Mouse (Mus musculus): Measurements from ENCODE around the gene Copg1.
A peak's percentile ranks its signal among the peaks of the same experiment; 100 is the strongest.
"Not testable (repeated sequence)": the region's sequence is repeated elsewhere in the genome, so short reads cannot be mapped to it uniquely, and the experiment has no call there.

Gene Copg1

DNA sequence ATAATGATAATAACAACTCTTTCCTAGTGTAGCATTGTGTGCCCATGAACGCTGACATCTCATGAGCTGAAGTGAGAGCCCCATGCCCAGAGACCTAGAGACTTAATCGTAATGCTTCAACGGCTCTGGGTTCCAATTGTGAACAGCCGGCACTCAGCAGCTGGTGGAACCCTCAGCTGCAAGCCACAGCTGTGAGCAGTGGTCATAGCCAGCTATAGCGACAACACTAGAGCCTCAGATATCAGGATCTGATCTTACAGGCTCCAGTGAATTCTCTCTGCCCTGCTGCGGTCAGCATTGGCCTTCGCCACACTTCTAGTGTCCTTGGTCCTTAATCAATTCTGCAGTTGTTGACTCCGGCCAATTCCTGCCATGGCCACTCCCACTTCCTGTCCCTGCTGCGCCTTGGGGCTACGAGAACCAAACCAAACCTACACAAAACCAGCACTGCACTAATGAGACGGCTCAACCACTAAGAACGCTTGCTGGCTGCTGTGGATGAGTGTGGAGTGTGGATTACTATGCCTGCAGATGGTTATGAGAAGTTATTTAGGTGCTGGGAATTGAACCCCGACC, 11.5 kb upstream of the Copg1 start:
- DNase-seq, result peak; percentile 67 to 69

DNA sequence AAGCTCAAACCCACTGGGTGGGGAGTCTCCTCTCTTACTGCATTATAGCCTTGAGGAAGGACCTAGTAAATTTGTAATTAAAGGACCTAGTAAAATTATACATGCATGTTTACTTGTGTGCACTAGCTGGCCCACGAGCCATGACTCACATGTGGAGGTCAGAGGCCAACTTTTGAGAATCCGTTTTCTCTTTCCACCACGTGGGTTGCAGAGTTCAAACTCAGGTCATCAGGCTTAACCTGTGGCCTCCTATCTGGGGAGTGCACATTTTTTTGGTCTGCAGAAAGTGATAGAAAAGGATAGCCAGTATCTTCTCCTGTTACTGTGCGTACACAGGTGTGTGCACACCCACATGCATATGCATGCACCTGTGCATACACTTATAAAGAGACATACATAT, 8.6 kb upstream of the Copg1 start:
- peak in 1 of 2 experiments; percentile 21 for DNase-seq

DNA sequence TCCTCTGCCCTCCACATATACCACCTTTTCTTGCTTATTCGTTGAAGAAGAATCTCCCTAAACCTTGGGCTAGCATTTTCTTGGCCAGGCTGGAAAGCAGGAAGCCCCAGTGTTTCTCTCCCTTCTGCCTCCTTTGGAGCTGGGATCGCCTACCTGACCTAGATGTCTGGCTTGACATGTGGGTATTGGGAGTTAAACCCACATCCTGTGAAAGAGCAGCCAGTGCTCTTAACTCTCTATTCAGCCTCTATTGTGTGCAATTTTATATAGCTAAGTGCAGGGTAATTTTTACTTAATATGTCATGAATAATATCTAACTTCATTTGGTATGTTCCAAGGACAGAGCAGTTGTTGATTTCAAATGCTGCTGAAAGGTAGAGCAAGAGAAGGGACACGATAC, 8.0 kb upstream of the Copg1 start:
- DNase-seq, result no peak

DNA sequence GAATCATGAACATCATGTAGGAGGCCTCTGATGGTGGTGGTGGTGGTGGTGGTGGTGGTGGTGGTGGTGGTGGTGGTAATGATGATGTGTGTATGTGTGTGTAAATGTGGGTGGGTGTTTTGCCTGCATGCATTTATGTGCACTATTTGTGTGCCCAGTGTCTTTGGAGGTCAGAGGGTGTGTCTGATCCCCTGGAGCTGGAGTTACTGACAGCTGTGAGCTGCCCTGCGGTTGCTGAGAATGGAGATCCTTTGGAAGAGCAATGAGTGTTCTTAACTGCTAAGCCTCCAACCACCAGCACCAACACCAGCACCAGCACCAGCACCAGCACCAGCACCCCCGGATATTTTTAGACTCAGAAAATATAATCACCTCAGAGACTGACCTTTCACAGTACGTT, 5.4 kb upstream of the Copg1 start:
- DNase-seq, result no peak

- no peak for DNase-seq
Measured at GRCm38 (mm10) chr6:87882816-87883215, 4.8 kb upstream of the Copg1 start.

GRCm38 (mm10) chr6:87886721-87887120, 893 bp upstream of the Copg1 start:
- DNase-seq, result no peak

DNA sequence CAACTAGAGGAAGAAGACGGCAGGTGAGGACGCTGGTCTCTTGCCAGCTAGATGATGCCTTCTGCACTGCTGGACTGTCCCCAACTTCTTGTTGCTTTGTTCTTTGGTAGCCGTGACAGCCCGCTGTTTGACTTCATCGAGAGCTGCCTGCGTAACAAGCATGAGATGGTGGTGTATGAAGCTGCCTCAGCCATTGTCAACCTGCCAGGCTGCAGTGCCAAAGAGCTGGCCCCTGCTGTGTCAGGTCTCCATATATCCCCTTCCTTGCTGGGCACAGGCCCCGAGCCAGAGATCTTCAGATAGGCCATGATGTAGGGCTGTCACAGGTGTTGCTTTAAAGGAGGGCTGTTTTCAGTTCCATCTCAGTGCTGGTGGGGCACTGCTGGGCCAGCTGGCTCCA, 6.3 kb downstream of the Copg1 start:
- DNase-seq, result no peak

DNA sequence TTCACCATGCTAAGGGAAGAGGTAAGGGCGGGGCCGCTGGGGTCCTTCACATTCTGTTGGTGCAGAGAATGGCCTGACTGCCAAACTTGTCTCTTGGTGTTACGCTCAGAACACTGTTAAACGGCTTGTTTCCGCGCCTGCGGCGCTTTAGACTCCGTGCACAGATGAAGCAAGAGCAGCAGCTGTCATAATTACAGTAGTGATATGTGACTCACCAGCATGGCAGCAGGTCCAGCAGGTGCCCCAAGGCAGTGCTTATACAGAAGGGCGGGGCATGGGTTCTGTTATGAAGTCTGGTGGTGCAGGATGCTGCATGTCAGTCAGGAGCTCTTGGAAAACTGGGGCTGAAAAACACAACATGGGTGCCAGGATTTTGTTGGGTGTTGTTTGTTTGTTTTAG, 10.4 kb downstream of the Copg1 start:
- DNase-seq, result no peak

- DNase-seq, result no peak
Measured at GRCm38 (mm10) chr6:87906632-87907031, 19.0 kb downstream of the Copg1 start.

GRCm38 (mm10) chr6:87909181-87909580, 21.6 kb downstream of the Copg1 start:
- DNase-seq, result no peak

GRCm38 (mm10) chr6:87911559-87911958, 23.9 kb downstream of the Copg1 start:
- no peak for DNase-seq

DNA sequence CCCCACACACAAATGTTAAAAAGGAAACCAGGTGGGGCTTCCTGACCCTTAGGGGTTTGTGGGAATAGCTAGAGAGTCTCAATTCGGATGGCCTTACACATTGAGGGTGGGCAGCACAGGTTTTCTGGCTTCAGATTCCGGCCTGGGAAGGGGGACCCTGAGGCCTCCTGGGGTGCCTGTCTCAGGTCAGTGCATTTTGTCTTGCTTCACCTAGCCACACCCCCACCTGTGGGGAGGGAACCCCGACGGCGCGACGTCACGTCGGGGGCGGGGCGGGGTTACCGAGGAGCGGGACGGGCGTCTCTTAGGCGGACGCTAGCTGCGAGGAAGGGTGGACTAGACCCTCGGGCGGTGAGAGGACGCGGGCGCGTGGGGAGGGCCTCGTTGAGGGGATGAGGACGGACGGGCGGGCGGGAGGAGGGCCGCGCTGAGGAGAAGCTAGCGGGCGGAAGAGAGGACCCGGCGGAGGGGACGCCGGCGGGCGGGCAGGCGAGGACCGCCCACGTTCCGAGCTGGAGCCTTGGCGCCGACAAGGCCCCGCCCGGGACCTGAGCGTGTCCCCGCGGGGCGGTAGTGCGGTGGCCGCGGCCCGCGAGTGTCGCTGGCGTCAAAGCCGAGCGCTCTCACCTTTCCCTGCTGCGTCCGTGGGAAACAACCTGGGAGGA, 26.2 kb downstream of the Copg1 start, which contains the start of gene Hmces:
TSS of gene Hmces (plus strand) at position 275 of the 665 bp plus-strand sequence.
- DNase-seq, result peak; percentile 83 to 92

- peak; percentile 31 to 59 for DNase-seq
Measured at GRCm38 (mm10) chr6:87914326-87915102, 26.9 kb downstream of the Copg1 start.

- no peak for DNase-seq
Measured at GRCm38 (mm10) chr6:87915939-87916338, 28.3 kb downstream of the Copg1 start.

DNA sequence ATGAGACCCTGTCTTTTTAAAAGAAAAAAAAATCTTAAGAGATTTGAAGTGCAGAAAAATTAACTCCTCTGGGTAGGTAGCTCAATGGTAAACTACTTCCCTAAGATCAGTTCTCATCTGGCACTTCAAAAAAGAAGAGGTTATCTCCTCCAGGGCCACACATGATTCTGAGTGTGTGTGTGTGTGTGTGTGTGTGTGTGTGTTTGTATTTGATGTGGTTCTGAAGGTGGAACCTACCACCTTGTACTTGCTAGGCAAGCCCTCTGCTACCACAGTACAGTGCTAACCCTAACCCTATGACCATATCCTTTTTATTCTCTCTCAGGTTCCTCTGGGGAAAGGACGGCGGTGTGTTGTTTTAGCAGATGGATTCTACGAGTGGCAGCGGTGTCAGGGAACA, 33.6 kb downstream of the Copg1 start:
- DNase-seq, result no peak

- DNase-seq, result no peak
Measured at GRCm38 (mm10) chr6:87923624-87924023, 36.0 kb downstream of the Copg1 start.

GRCm38 (mm10) chr6:87935037-87935436, 47.4 kb downstream of the Copg1 start:
- no peak for DNase-seq

DNA sequence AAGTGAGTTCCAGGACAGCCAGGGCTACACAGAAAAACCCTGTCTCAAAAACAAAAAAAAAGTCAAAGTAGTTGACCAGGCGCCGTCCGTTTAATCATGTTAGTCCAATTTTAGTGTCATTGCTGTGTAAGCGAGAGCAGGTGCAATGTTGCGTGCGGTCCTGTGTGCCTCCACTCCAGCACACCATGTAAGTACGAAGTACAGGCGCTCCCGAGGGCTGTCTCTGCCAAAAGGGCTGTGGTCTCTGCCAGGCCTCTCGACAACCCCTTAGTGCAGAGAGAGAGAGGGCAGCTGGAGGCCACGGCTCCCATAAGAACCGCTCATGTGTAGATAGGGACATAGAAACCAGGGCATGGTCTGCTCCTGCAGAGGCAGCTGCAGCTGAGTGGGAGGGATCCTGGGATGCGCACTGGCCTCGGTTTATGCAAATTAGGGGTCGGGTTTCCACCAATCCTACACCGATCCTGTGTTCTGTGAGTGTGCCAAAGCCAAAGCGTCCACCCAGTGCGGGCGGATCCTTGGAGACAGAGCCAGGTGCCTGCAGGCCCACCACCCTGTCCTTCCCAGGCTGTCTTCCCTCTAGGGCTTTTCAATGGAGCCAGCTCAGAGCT, 49.7 kb downstream of the Copg1 start:
- DNase-seq, result peak; percentile 19 to 63

DNA sequence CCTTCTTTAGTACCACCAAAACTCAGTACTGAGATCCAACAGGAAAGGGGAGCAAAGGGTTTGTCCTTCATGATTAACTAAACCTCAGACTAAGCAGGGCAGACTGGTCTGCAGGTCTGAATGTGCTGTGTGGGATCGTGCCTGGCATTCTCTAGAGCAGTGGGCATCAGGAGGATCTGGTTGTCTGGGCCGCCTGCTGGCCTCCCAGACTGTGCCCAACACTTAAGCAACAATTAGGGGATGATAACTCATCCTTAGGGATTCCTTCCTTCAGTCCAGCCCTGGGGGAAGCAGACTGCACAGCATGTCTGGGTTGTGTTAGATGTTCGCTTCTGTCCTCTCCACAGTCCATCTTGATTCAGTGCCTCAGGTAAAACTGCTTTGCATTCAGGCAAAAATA, 51.3 kb downstream of the Copg1 start:
- DNase-seq, result no peak

DNA sequence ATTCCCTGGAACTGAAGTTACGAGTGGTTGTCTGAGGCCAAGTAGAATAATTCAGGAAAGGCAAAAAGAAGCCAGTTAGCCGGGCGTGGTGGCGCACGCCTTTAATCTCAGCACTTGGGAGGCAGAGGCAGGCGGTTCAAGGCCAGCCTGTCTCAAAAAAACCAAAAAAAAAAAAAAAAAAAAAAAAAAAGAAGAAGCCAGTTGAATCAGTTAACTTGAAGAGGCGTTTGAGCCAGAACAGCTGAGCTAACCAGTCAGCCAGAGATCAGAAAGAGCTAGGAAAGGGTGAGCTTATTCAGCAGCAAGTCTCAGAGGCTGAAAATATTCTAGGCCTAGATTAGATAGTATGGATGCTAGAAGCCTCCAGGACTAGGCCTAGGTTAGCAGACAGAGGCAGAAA, 54.6 kb downstream of the Copg1 start:
- no peak for DNase-seq

GRCm38 (mm10) chr6:87962457-87962856, 74.8 kb downstream of the Copg1 start:
- DNase-seq, result not testable (repeated sequence)

Measured in kidney, postnatal 36 days (tissue).